Mouse (Mus musculus) MEL (cell line): ENCODE results near the gene Tmem98.

Experiments
- CHD1 ChIP-seq: IDR thresholded peaks from 2 replicates; pipeline ENCODE4 v1.6.1; 2012; ENCODE audit warnings: low read depth, mild to moderate bottlenecking, inconsistent platforms, low read length, improper control_type of control experiment
- CTCF ChIP-seq, 3 experiments: IDR thresholded peaks in 2 of 3; conservative IDR thresholded peaks in 1 of 3; 2 replicates each; pipeline ENCODE4 v1.5.1; 2011 to 2012; ENCODE audit warnings: low read length in 3 of 3, low read depth in 2 of 3, mild to moderate bottlenecking in 2 of 3, improper control_type of control experiment in 1 of 3, inconsistent platforms in 1 of 3, mixed read lengths in 1 of 3, moderate library complexity in 1 of 3; ENCODE audit not compliant: control insufficient read depth in 1 of 3, insufficient read depth in 1 of 3, poor library complexity in 1 of 3, severe bottlenecking in 1 of 3
- GABPA ChIP-seq: IDR thresholded peaks from 2 replicates; pipeline ENCODE4 v1.6.1; 2012; ENCODE audit warnings: low read depth, mild to moderate bottlenecking, inconsistent platforms, low read length, improper control_type of control experiment, moderate library complexity
- MAX ChIP-seq: IDR thresholded peaks from 2 replicates; pipeline ENCODE4 v1.6.1; 2011; ENCODE audit warnings: low read length, improper control_type of control experiment
- POLR2A ChIP-seq, 2 experiments: IDR thresholded peaks; 2 replicates each; pipeline ENCODE4 v1.6.1; 2011 to 2012; ENCODE audit warnings: low read length in 2 of 2, mild to moderate bottlenecking in 2 of 2, control low read depth in 1 of 2, improper control_type of control experiment in 1 of 2, low read depth in 1 of 2, moderate library complexity in 1 of 2; ENCODE audit not compliant: control insufficient read depth in 1 of 2, insufficient read depth in 1 of 2, poor library complexity in 1 of 2
- RAD21 ChIP-seq: IDR thresholded peaks from 2 replicates; pipeline ENCODE4 v1.6.1; 2011; ENCODE audit warnings: mild to moderate bottlenecking, low read depth, low read length, improper control_type of control experiment
- USF2 ChIP-seq, 2 experiments: IDR thresholded peaks; 2 replicates each; pipeline ENCODE4 v1.6.1; 2011 to 2012; ENCODE audit warnings: improper control_type of control experiment in 2 of 2, low read length in 2 of 2, borderline replicate concordance in 1 of 2, inconsistent platforms in 1 of 2, low read depth in 1 of 2, mild to moderate bottlenecking in 1 of 2; ENCODE audit not compliant: insufficient read depth in 1 of 2

DNA sequence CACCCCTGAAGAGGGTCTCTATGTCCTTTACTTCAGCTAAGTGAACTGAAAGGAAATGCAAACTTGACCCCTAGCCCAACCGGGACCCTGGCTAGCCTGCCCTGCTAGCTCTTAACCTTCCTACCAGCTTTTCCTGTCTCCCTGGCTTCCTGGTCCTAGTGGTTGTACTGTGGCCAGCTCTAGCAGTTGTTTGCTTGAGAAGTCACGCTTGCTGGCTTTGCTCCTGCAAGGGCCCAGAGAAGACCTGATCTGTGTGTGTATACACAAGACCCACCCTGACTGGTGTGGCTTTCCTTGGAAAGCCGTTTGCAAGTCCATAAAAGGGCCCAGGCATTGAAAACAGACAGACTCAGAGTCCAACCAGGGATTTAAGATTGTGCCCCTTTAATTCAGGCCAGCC lies 7.3 kb upstream of the Tmem98 start:
- TF ChIP-seq CTCF (IDR thresholded peaks at IDR 0.05 in 2 of 3, conservative IDR thresholded peaks at IDR 0.05 in 1 of 3; ENCODE audit: control insufficient read depth in 1 of 3, insufficient read depth in 1 of 3, low read depth in 2 of 3, low read length in 3 of 3, poor library complexity in 1 of 3, severe bottlenecking in 1 of 3) = no peak
- no peak for TF ChIP-seq USF2 (IDR thresholded peaks at IDR 0.05; ENCODE audit: borderline replicate concordance in 1 of 2, insufficient read depth in 1 of 2, low read depth in 1 of 2, low read length in 2 of 2)
- no peak for TF ChIP-seq GABPA
- no peak for TF ChIP-seq CHD1
- TF ChIP-seq POLR2A (IDR thresholded peaks at IDR 0.05; ENCODE audit: control insufficient read depth in 1 of 2, insufficient read depth in 1 of 2, low read depth in 1 of 2, low read length in 2 of 2, poor library complexity in 1 of 2) = no peak
- no peak for TF ChIP-seq RAD21
- no peak for TF ChIP-seq MAX
